Mouse (Mus musculus): ENCODE results near the gene Gpr153. TPM values are rescaled to one million over a fixed set of nuclear protein-coding genes. Genes with fewer than 3 reads are reported as not detected.
A peak's percentile ranks its signal among the peaks of the same experiment; 100 is the strongest.

The Gpr153 gene
- polyA plus RNA-seq, 1 experiment from 2014 or later: 6.4 TPM

GRCm38 (mm10) chr4:152246011-152246410 is 28.0 kb upstream of the Gpr153 start:
- H3K4me1 ChIP-seq (replicated peaks): peaks cover 11% of the 10 kb centered on the region
- no peak overlapping the region for H3K4me2 ChIP-seq
- ATAC-seq (ENCODE audit: insufficient number of reproducible peaks, insufficient read depth, low FRiP score, low TSS enrichment, low read depth): no peak
- no peak overlapping the region for H3K9ac ChIP-seq (replicated peaks)
- no peaks in the 10 kb centered on the region for H3K9me3 ChIP-seq
- H3K36me3 ChIP-seq: no peaks in the 10 kb centered on the region
- no peak overlapping the region for H3K4me3 ChIP-seq (replicated peaks)
- H3K27me3 ChIP-seq: no peaks in the 10 kb centered on the region
- 78% methylated on average over 6 of the region's 6 CpGs for WGBS
- no peak overlapping the region for H3K27ac ChIP-seq

- Histone ChIP-seq H3K27ac (no peak overlapping the region), H3K9ac (replicated peaks) (no peak overlapping the region), H3K27me3 (no peaks in the 10 kb centered on the region), H3K9me3 (no peaks in the 10 kb centered on the region), H3K4me2 (no peak overlapping the region), H3K36me3 (no peaks in the 10 kb centered on the region), H3K4me3 (replicated peaks) (no peak overlapping the region), H3K4me1 (replicated peaks) (peaks cover 11% of the 10 kb centered on the region)
- ATAC-seq (ENCODE audit: insufficient number of reproducible peaks, insufficient read depth, low FRiP score, low TSS enrichment, low read depth): no peak
- WGBS: 85% methylated on average over 3 of the region's 3 CpGs
Observed at GRCm38 (mm10) chr4:152247195-152247594, 26.8 kb upstream of the Gpr153 start.

- Histone ChIP-seq H3K9me3 (no peaks in the 10 kb centered on the region), H3K4me1 (replicated peaks) (peaks cover 8% of the 10 kb centered on the region)
- WGBS: 92% methylated on average over 6 of the region's 6 CpGs
Observed at GRCm38 (mm10) chr4:152250615-152251014, 23.4 kb upstream of the Gpr153 start.

GRCm38 (mm10) chr4:152253183-152253759 is 20.8 kb upstream of the Gpr153 start:
- H3K9ac ChIP-seq (replicated peaks): no peak overlapping the region
- H3K4me3 ChIP-seq (replicated peaks): no peak overlapping the region
- no peaks in the 10 kb centered on the region for H3K36me3 ChIP-seq
- H3K4me2 ChIP-seq: no peak overlapping the region
- H3K4me1 ChIP-seq (replicated peaks): no peaks in the 10 kb centered on the region
- ATAC-seq (ENCODE audit: insufficient number of reproducible peaks, insufficient read depth, low FRiP score, low TSS enrichment, low read depth): no peak
- WGBS: 62% methylated on average over 9 of the region's 9 CpGs
- no peaks in the 10 kb centered on the region for H3K9me3 ChIP-seq
- no peaks in the 10 kb centered on the region for H3K27me3 ChIP-seq
- no peak overlapping the region; the same call in 1 of the 2 replicates for H3K27ac ChIP-seq

More at GRCm38 (mm10) chr4:152250615-152251014, 23.4 kb upstream of the Gpr153 start:
- no peak overlapping the region for H3K4me3 ChIP-seq (replicated peaks)
- no peak overlapping the region for H3K9ac ChIP-seq (replicated peaks)
- no peak overlapping the region for H3K27ac ChIP-seq
- no peak overlapping the region for H3K4me2 ChIP-seq
- H3K27me3 ChIP-seq: no peaks in the 10 kb centered on the region
- ATAC-seq (ENCODE audit: insufficient number of reproducible peaks, insufficient read depth, low FRiP score, low TSS enrichment, low read depth): no peak
- H3K36me3 ChIP-seq: no peaks in the 10 kb centered on the region

- ATAC-seq (ENCODE audit: insufficient number of reproducible peaks, insufficient read depth, low FRiP score, low TSS enrichment, low read depth): no peak
- no peak overlapping the region for H3K4me2 ChIP-seq
- WGBS: 46% methylated on average over 6 of the region's 6 CpGs
- no peaks in the 10 kb centered on the region for H3K27me3 ChIP-seq
- H3K36me3 ChIP-seq: no peaks in the 10 kb centered on the region
- no peaks in the 10 kb centered on the region for H3K9me3 ChIP-seq
- H3K4me3 ChIP-seq (replicated peaks): no peak overlapping the region
- H3K9ac ChIP-seq (replicated peaks): no peak overlapping the region
- no peak overlapping the region for H3K27ac ChIP-seq
- no peaks in the 10 kb centered on the region; the same call in 1 of the 2 replicates for H3K4me1 ChIP-seq (replicated peaks)
Observed at GRCm38 (mm10) chr4:152257070-152257469, 17.0 kb upstream of the Gpr153 start.

- Histone ChIP-seq H3K4me2 (no peak overlapping the region), H3K9me3 (no peaks in the 10 kb centered on the region), H3K27ac (no peak overlapping the region), H3K27me3 (0 out of 2 replicates have a peak, but pooled peaks cover 3% of the 10 kb centered on the region), H3K9ac (replicated peaks) (no peak overlapping the region), H3K4me3 (replicated peaks) (no peak overlapping the region), H3K4me1 (replicated peaks) (peaks cover 17% of the 10 kb centered on the region), H3K36me3 (no peaks in the 10 kb centered on the region)
- WGBS: 93% methylated on average over 8 of the region's 8 CpGs
- ATAC-seq (ENCODE audit: insufficient number of reproducible peaks, insufficient read depth, low FRiP score, low TSS enrichment, low read depth): no peak
Observed at GRCm38 (mm10) chr4:152260451-152260850, 13.6 kb upstream of the Gpr153 start.

- 68% methylated on average over 9 of the region's 9 CpGs for WGBS
- Histone ChIP-seq H3K9ac (replicated peaks) (no peak overlapping the region), H3K36me3 (no peaks in the 10 kb centered on the region)
Observed at GRCm38 (mm10) chr4:152262187-152262586, 11.8 kb upstream of the Gpr153 start.

GRCm38 (mm10) chr4:152263089-152263488 is 10.9 kb upstream of the Gpr153 start:
- no peaks in the 10 kb centered on the region for H3K36me3 ChIP-seq
- ATAC-seq (ENCODE audit: insufficient number of reproducible peaks, insufficient read depth, low FRiP score, low TSS enrichment, low read depth): no peak
- no peak overlapping the region for H3K4me3 ChIP-seq (replicated peaks)
- H3K27ac ChIP-seq: no peak overlapping the region
- 60% methylated on average over 9 of the region's 9 CpGs for WGBS
- no peak overlapping the region for H3K4me2 ChIP-seq
- no peak overlapping the region for H3K9ac ChIP-seq (replicated peaks)
- H3K27me3 ChIP-seq: 0 out of 2 replicates have a peak, but pooled peaks cover 4% of the 10 kb centered on the region
- H3K9me3 ChIP-seq: no peaks in the 10 kb centered on the region
- H3K4me1 ChIP-seq (replicated peaks): peaks cover 17% of the 10 kb centered on the region

More at GRCm38 (mm10) chr4:152262187-152262586, 11.8 kb upstream of the Gpr153 start:
- ATAC-seq (ENCODE audit: insufficient number of reproducible peaks, insufficient read depth, low FRiP score, low TSS enrichment, low read depth): no peak
- Histone ChIP-seq H3K27ac (no peak overlapping the region), H3K4me3 (replicated peaks) (no peak overlapping the region), H3K4me2 (no peak overlapping the region), H3K9me3 (no peaks in the 10 kb centered on the region), H3K4me1 (replicated peaks) (peaks cover 17% of the 10 kb centered on the region), H3K27me3 (0 out of 2 replicates have a peak, but pooled peaks cover 4% of the 10 kb centered on the region)

GRCm38 (mm10) chr4:152263512-152264176 is 10.4 kb upstream of the Gpr153 start:
- 30% methylated on average over 10 of the region's 10 CpGs for WGBS
- H3K4me2 ChIP-seq: no peak overlapping the region
- peaks cover 17% of the 10 kb centered on the region for H3K4me1 ChIP-seq (replicated peaks)
- H3K27me3 ChIP-seq: 0 out of 2 replicates have a peak, but pooled peaks cover 4% of the 10 kb centered on the region
- no peaks in the 10 kb centered on the region for H3K36me3 ChIP-seq
- ATAC-seq (ENCODE audit: insufficient number of reproducible peaks, insufficient read depth, low FRiP score, low TSS enrichment, low read depth): peak; percentile 42; the same call in 1 of the 2 replicates
- H3K4me3 ChIP-seq (replicated peaks): no peak overlapping the region
- H3K9ac ChIP-seq (replicated peaks): 0 out of 2 replicates have a peak overlapping the region, but pooled peaks have one; percentile 18
- no peaks in the 10 kb centered on the region for H3K9me3 ChIP-seq
- H3K27ac ChIP-seq: no peak overlapping the region

GRCm38 (mm10) chr4:152264177-152264530 is 9.9 kb upstream of the Gpr153 start:
- no peak for ATAC-seq (ENCODE audit: insufficient number of reproducible peaks, insufficient read depth, low FRiP score, low TSS enrichment, low read depth)
- Histone ChIP-seq H3K27me3 (0 out of 2 replicates have a peak, but pooled peaks cover 4% of the 10 kb centered on the region), H3K27ac (no peak overlapping the region), H3K9me3 (no peaks in the 10 kb centered on the region), H3K9ac (replicated peaks) (0 out of 2 replicates have a peak overlapping the region, but pooled peaks have one; percentile 18), H3K36me3 (no peaks in the 10 kb centered on the region), H3K4me3 (replicated peaks) (no peak overlapping the region), H3K4me2 (no peak overlapping the region), H3K4me1 (replicated peaks) (peaks cover 17% of the 10 kb centered on the region)
- 55% methylated on average over 4 of the region's 4 CpGs for WGBS

GRCm38 (mm10) chr4:152264867-152265568 is 9.0 kb upstream of the Gpr153 start:
- no peak for ATAC-seq (ENCODE audit: insufficient number of reproducible peaks, insufficient read depth, low FRiP score, low TSS enrichment, low read depth)
- H3K4me2 ChIP-seq: no peak overlapping the region
- WGBS: 89% methylated on average over 9 of the region's 9 CpGs
- no peak overlapping the region for H3K9ac ChIP-seq (replicated peaks)
- no peak overlapping the region for H3K27ac ChIP-seq
- no peaks in the 10 kb centered on the region for H3K9me3 ChIP-seq
- no peak overlapping the region for H3K4me3 ChIP-seq (replicated peaks)
- H3K27me3 ChIP-seq: 0 out of 2 replicates have a peak, but pooled peaks cover 4% of the 10 kb centered on the region
- peaks cover 17% of the 10 kb centered on the region for H3K4me1 ChIP-seq (replicated peaks)
- no peaks in the 10 kb centered on the region for H3K36me3 ChIP-seq

Data from limb, embryonic 12.5 days (tissue).